Mouse (Mus musculus): ENCODE results near the gene Grb10.

Grb10 gene

GRCm38 (mm10) chr11:12034781-12035180 is 3.7 kb downstream of the Grb10 start:
- in situ Hi-C loops (cut with MboI, MseI): loop anchor here in 1 of 2 experiments (10.0 kb wide), 1 partner anchor 1670 kb away; no protein-coding TSS in a partner anchor

- in situ Hi-C loops (cut with MboI, MseI): loop anchor here in 1 of 2 experiments (10.0 kb wide), 1 partner anchor 1670 kb away; no protein-coding TSS in a partner anchor
Observed at GRCm38 (mm10) chr11:12034371-12034770, 4.1 kb downstream of the Grb10 start.

- in situ Hi-C loops (cut with MboI, MseI): loop anchor here in 1 of 2 experiments (10.0 kb wide), 1 partner anchor 1668 kb away; no protein-coding TSS in a partner anchor
Observed at GRCm38 (mm10) chr11:12032831-12033230, 5.7 kb downstream of the Grb10 start.

GRCm38 (mm10) chr11:12026638-12027037 is 11.8 kb downstream of the Grb10 start:
- in situ Hi-C loops (cut with MboI, MseI): loop anchor here in 1 of 2 experiments (10.0 kb wide), 1 partner anchor 258 kb away; no protein-coding TSS in a partner anchor

GRCm38 (mm10) chr11:12025756-12026593 is 12.5 kb downstream of the Grb10 start:
- in situ Hi-C loops (cut with MboI, MseI): loop anchor here in 1 of 2 experiments (10.0 kb wide), 1 partner anchor 259 kb away; no protein-coding TSS in a partner anchor

- in situ Hi-C loops (cut with MboI, MseI): loop anchor here in 1 of 2 experiments (10.0 kb wide), 1 partner anchor 259 kb away; no protein-coding TSS in a partner anchor
Observed at GRCm38 (mm10) chr11:12025392-12025755, 13.1 kb downstream of the Grb10 start.

- in situ Hi-C loops (cut with MboI, MseI): loop anchor here in 1 of 2 experiments (10.0 kb wide), 1 partner anchor 262 kb away; no protein-coding TSS in a partner anchor
Observed at GRCm38 (mm10) chr11:12023051-12023450, 15.4 kb downstream of the Grb10 start.

- in situ Hi-C loops (cut with MboI, MseI): loop anchor here (10.0 kb wide), 2 partner anchors 265 to 895 kb away; no protein-coding TSS in a partner anchor
Observed at GRCm38 (mm10) chr11:12019651-12020050, 18.8 kb downstream of the Grb10 start.

- in situ Hi-C loops (cut with MboI, MseI): loop anchor here in 1 of 2 experiments (10.0 kb wide), 1 partner anchor 894 kb away; no protein-coding TSS in a partner anchor
Observed at GRCm38 (mm10) chr11:12018604-12019003, 19.9 kb downstream of the Grb10 start.

GRCm38 (mm10) chr11:12010084-12010483 is 28.4 kb downstream of the Grb10 start:
- in situ Hi-C loops (cut with MboI, MseI): loop anchor here in 1 of 2 experiments (10.0 kb wide), 1 partner anchor 885 kb away; no protein-coding TSS in a partner anchor

- in situ Hi-C loops (cut with MboI, MseI): no loop called here
Observed at GRCm38 (mm10) chr11:12000293-12000910, 38.1 kb downstream of the Grb10 start.

GRCm38 (mm10) chr11:11998881-11999280 is 39.6 kb downstream of the Grb10 start:
- in situ Hi-C loops (cut with MboI, MseI): no loop called here

- in situ Hi-C loops (cut with MboI, MseI): no loop called here
Observed at GRCm38 (mm10) chr11:11997045-11997444, 41.4 kb downstream of the Grb10 start.

GRCm38 (mm10) chr11:11995371-11995770 is 43.1 kb downstream of the Grb10 start:
- in situ Hi-C loops (cut with MboI, MseI): no loop called here

- in situ Hi-C loops (cut with MboI, MseI): no loop called here
Observed at GRCm38 (mm10) chr11:11993807-11994206, 44.7 kb downstream of the Grb10 start.

- in situ Hi-C loops (cut with MboI, MseI): no loop called here
Observed at GRCm38 (mm10) chr11:11993183-11993582, 45.3 kb downstream of the Grb10 start.

- in situ Hi-C loops (cut with MboI, MseI): no loop called here
Observed at GRCm38 (mm10) chr11:11989850-11990249, 48.6 kb downstream of the Grb10 start.

- in situ Hi-C loops (cut with MboI, MseI): no loop called here
Observed at GRCm38 (mm10) chr11:11987233-11987632, 51.2 kb downstream of the Grb10 start.

GRCm38 (mm10) chr11:11978611-11979197 is 59.8 kb downstream of the Grb10 start:
- in situ Hi-C loops (cut with MboI, MseI): loop anchor here in 1 of 2 experiments (5.0 kb wide), 1 partner anchor 521 kb away; no protein-coding TSS in a partner anchor

GRCm38 (mm10) chr11:11974591-11975255 is 63.8 kb downstream of the Grb10 start:
- in situ Hi-C loops (cut with MboI, MseI): loop anchor here (5.0 kb wide), 3 partner anchors 162 to 527 kb away; no protein-coding TSS in a partner anchor
